Mouse (Mus musculus) lung, postnatal 36 days (tissue): Measurements from ENCODE around the gene Sap18b.
A peak's percentile ranks its signal among the peaks of the same experiment; 100 is the strongest.
"Not testable (repeated sequence)": the region's sequence is repeated elsewhere in the genome, so short reads cannot be mapped to it uniquely, and the experiment has no call there.

ENCODE experiments used
- DNase-seq: peaks from one replicate; pipeline ENCODE4 v3.0.0; 2022; ENCODE audit warnings: mixed read lengths

Sap18b gene

GRCm38 (mm10) chr8:95825162-95825561 is at the start of gene Sap18b:
Gene Sap18b, plus strand, starts transcription at chr8:95825346.
- DNase-seq, result not testable (repeated sequence)

GRCm38 (mm10) chr8:95781085-95781484 is 44.1 kb upstream of the Sap18b start:
- DNase-seq, result peak; percentile 20

- no peak for DNase-seq
Observed at GRCm38 (mm10) chr8:95781775-95782174, 43.4 kb upstream of the Sap18b start.

- DNase-seq, result no peak
Observed at GRCm38 (mm10) chr8:95782628-95783027, 42.5 kb upstream of the Sap18b start.

GRCm38 (mm10) chr8:95785591-95785990 is 39.6 kb upstream of the Sap18b start:
- DNase-seq, result no peak

GRCm38 (mm10) chr8:95795333-95796061 is 29.6 kb upstream of the Sap18b start:
- DNase-seq, result not testable (repeated sequence)

- DNase-seq, result no peak
Observed at GRCm38 (mm10) chr8:95799117-95799516, 26.0 kb upstream of the Sap18b start.

GRCm38 (mm10) chr8:95799891-95800290 is 25.3 kb upstream of the Sap18b start:
- DNase-seq, result no peak

GRCm38 (mm10) chr8:95800353-95800752 is 24.8 kb upstream of the Sap18b start:
- DNase-seq, result no peak

GRCm38 (mm10) chr8:95801476-95802064 is 23.6 kb upstream of the Sap18b start:
- DNase-seq, result no peak

- DNase-seq, result no peak
Observed at GRCm38 (mm10) chr8:95802231-95802630, 22.9 kb upstream of the Sap18b start.

- DNase-seq, result no peak
Observed at GRCm38 (mm10) chr8:95805482-95805881, 19.7 kb upstream of the Sap18b start.

GRCm38 (mm10) chr8:95806461-95807191 is 18.5 kb upstream of the Sap18b start:
- no peak for DNase-seq

GRCm38 (mm10) chr8:95807331-95807843 is 17.8 kb upstream of the Sap18b start, which contains the start of gene Cnot1:
Gene Cnot1, minus strand, starts transcription at chr8:95807464.
- peak; percentile 97 for DNase-seq

GRCm38 (mm10) chr8:95807861-95808260 is 17.3 kb upstream of the Sap18b start:
- peak; percentile 99 for DNase-seq

GRCm38 (mm10) chr8:95808631-95809030 is 16.5 kb upstream of the Sap18b start:
- no peak for DNase-seq

- no peak for DNase-seq
Observed at GRCm38 (mm10) chr8:95809116-95809515, 16.0 kb upstream of the Sap18b start.

- peak; percentile 81 for DNase-seq
Observed at GRCm38 (mm10) chr8:95810184-95810591, 15.0 kb upstream of the Sap18b start.

GRCm38 (mm10) chr8:95816044-95816708 is 9.0 kb upstream of the Sap18b start:
- no peak for DNase-seq

- DNase-seq, result no peak
Observed at GRCm38 (mm10) chr8:95817597-95817996, 7.5 kb upstream of the Sap18b start.

- DNase-seq, result peak; percentile 20
Observed at GRCm38 (mm10) chr8:95818211-95818610, 6.9 kb upstream of the Sap18b start.

- DNase-seq, result no peak
Observed at GRCm38 (mm10) chr8:95821266-95821665, 3.9 kb upstream of the Sap18b start.

GRCm38 (mm10) chr8:95822096-95822495 is 3.0 kb upstream of the Sap18b start:
- DNase-seq, result no peak
